Mouse (Mus musculus): ENCODE results near the gene Urgcp. TPM values are rescaled to one million over a fixed set of nuclear protein-coding genes. Genes with fewer than 3 reads are reported as not detected.

Urgcp gene
- polyA plus RNA-seq, 1 experiment = 21.3 TPM

DNA sequence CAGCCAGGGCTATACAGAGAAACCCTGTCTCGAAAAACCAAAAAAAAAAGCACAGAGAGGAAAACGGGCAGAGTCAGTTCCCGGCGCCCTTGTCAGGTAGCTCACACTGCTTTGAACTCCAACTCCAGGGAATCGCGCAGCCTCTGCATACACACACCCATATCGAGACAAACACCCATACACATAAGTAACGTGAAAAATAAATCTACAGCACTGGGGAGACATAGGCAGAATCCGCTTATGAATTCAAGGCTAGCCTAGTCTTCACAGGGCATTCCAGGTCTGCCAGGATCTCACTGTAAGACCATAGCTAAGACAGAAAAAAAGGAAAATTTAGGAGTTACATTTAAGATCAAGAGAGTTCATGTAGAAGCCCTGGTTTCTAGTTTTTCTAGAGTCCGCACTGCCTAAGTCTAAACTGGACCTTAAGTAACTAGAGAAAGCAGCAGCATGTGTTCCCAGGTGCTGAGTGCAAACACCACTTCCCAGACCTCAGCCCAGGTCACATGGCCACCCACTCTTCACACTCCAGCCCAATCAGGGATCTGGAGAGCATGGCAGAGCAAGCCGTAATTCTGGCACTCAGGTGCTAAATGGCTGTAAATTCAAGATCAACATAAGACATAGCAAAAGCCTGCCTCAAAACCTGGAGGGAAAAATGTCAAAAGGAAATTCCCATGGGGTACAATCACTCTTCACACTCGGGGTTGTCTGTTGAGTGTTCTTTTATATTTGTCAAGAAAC is 43.4 kb downstream of the Urgcp start:
- Histone ChIP-seq H3ac (ENCODE audit: control insufficient read depth, insufficient read length) (no peak overlapping the region), H3K4me2 (ENCODE audit: low read depth) (no peak overlapping the region), H3K4me3 (no peak overlapping the region), H3K27me3 (ENCODE audit: control insufficient read depth, insufficient read depth, insufficient read length) (no peaks in the 10 kb centered on the region), H3K36me3 (ENCODE audit: control insufficient read depth, insufficient read depth) (peaks cover 15% of the 10 kb centered on the region), H3K79me2 (ENCODE audit: control insufficient read depth, insufficient read depth) (no peaks in the 10 kb centered on the region)
- no peak for TF ChIP-seq SRF (IDR thresholded peaks at IDR 0.05; ENCODE audit: control insufficient read depth, insufficient read length, low read depth)
- TF ChIP-seq USF1 (IDR thresholded peaks at IDR 0.05; ENCODE audit: low read depth) = no peak
- no peak for TF ChIP-seq POLR2AphosphoS2 (IDR thresholded peaks at IDR 0.05; ENCODE audit: insufficient read length, low read depth)
- no peak for TF ChIP-seq MYOD1 (IDR thresholded peaks at IDR 0.05; ENCODE audit: control insufficient read depth in 1 of 3, insufficient read length in 2 of 3, low read depth in 2 of 3)
- TF ChIP-seq MAX (IDR thresholded peaks at IDR 0.05; ENCODE audit: low read depth) = no peak
- TF ChIP-seq MYOG (IDR thresholded peaks at IDR 0.05; ENCODE audit: control insufficient read depth in 1 of 3, insufficient read depth in 1 of 3, insufficient read length in 2 of 3, low read depth in 2 of 3) = no peak
- TF ChIP-seq E2F4 (IDR thresholded peaks at IDR 0.05; ENCODE audit: insufficient read depth) = no peak
- no peak for TF ChIP-seq TCF12 (IDR thresholded peaks at IDR 0.05; ENCODE audit: insufficient read depth, poor library complexity, severe bottlenecking)
- no peak for TF ChIP-seq CEBPB (IDR thresholded peaks at IDR 0.05; ENCODE audit: insufficient read depth, poor library complexity, severe bottlenecking)
- no peak for TF ChIP-seq REST (IDR thresholded peaks at IDR 0.05; ENCODE audit: insufficient read depth, insufficient read length)
- no peak for TF ChIP-seq TCF3 (IDR thresholded peaks at IDR 0.05; ENCODE audit: insufficient read length, low read depth)
- TF ChIP-seq POLR2A (IDR thresholded peaks at IDR 0.05; ENCODE audit: insufficient read length, low read depth) = no peak

- TF ChIP-seq TCF12 (IDR thresholded peaks at IDR 0.05; ENCODE audit: insufficient read depth, poor library complexity, severe bottlenecking) (no peak), REST (IDR thresholded peaks at IDR 0.05; ENCODE audit: insufficient read depth, insufficient read length) (no peak), POLR2A (IDR thresholded peaks at IDR 0.05; ENCODE audit: insufficient read length, low read depth) (no peak), USF1 (IDR thresholded peaks at IDR 0.05; ENCODE audit: low read depth) (no peak), MYOG (IDR thresholded peaks at IDR 0.05; ENCODE audit: control insufficient read depth in 1 of 3, insufficient read depth in 1 of 3, insufficient read length in 2 of 3, low read depth in 2 of 3) (no peak), SRF (IDR thresholded peaks at IDR 0.05; ENCODE audit: control insufficient read depth, insufficient read length, low read depth) (no peak), E2F4 (IDR thresholded peaks at IDR 0.05; ENCODE audit: insufficient read depth) (no peak), CEBPB (IDR thresholded peaks at IDR 0.05; ENCODE audit: insufficient read depth, poor library complexity, severe bottlenecking) (no peak), MAX (IDR thresholded peaks at IDR 0.05; ENCODE audit: low read depth) (no peak), TCF3 (IDR thresholded peaks at IDR 0.05; ENCODE audit: insufficient read length, low read depth) (no peak), POLR2AphosphoS2 (IDR thresholded peaks at IDR 0.05; ENCODE audit: insufficient read length, low read depth) (no peak), MYOD1 (IDR thresholded peaks at IDR 0.05; ENCODE audit: control insufficient read depth in 1 of 3, insufficient read length in 2 of 3, low read depth in 2 of 3) (no peak)
- Histone ChIP-seq H3K27me3 (ENCODE audit: control insufficient read depth, insufficient read depth, insufficient read length) (no peaks in the 10 kb centered on the region), H3K4me2 (ENCODE audit: low read depth) (no peak overlapping the region), H3K79me2 (ENCODE audit: control insufficient read depth, insufficient read depth) (no peaks in the 10 kb centered on the region), H3K36me3 (ENCODE audit: control insufficient read depth, insufficient read depth) (peaks cover 15% of the 10 kb centered on the region), H3K4me3 (no peak overlapping the region), H3ac (ENCODE audit: control insufficient read depth, insufficient read length) (no peak overlapping the region)
Measured at GRCm38 (mm10) chr11:5716938-5717705, 45.1 kb downstream of the Urgcp start.

GRCm38 (mm10) chr11:5716246-5716645 is 45.9 kb downstream of the Urgcp start:
- TF ChIP-seq TCF12 (IDR thresholded peaks at IDR 0.05; ENCODE audit: insufficient read depth, poor library complexity, severe bottlenecking) (no peak), USF1 (IDR thresholded peaks at IDR 0.05; ENCODE audit: low read depth) (no peak), POLR2AphosphoS2 (IDR thresholded peaks at IDR 0.05; ENCODE audit: insufficient read length, low read depth) (no peak), POLR2A (IDR thresholded peaks at IDR 0.05; ENCODE audit: insufficient read length, low read depth) (no peak), MYOG (IDR thresholded peaks at IDR 0.05; ENCODE audit: control insufficient read depth in 1 of 3, insufficient read depth in 1 of 3, insufficient read length in 2 of 3, low read depth in 2 of 3) (no peak), CEBPB (IDR thresholded peaks at IDR 0.05; ENCODE audit: insufficient read depth, poor library complexity, severe bottlenecking) (no peak), REST (IDR thresholded peaks at IDR 0.05; ENCODE audit: insufficient read depth, insufficient read length) (no peak), SRF (IDR thresholded peaks at IDR 0.05; ENCODE audit: control insufficient read depth, insufficient read length, low read depth) (no peak), MAX (IDR thresholded peaks at IDR 0.05; ENCODE audit: low read depth) (no peak), E2F4 (IDR thresholded peaks at IDR 0.05; ENCODE audit: insufficient read depth) (no peak), TCF3 (IDR thresholded peaks at IDR 0.05; ENCODE audit: insufficient read length, low read depth) (no peak), MYOD1 (IDR thresholded peaks at IDR 0.05; ENCODE audit: control insufficient read depth in 1 of 3, insufficient read length in 2 of 3, low read depth in 2 of 3) (no peak)
- H3K27me3 ChIP-seq (ENCODE audit: control insufficient read depth, insufficient read depth, insufficient read length) = no peaks in the 10 kb centered on the region
- no peaks in the 10 kb centered on the region for H3K79me2 ChIP-seq (ENCODE audit: control insufficient read depth, insufficient read depth)
- no peak overlapping the region for H3K4me2 ChIP-seq (ENCODE audit: low read depth)
- peaks cover 15% of the 10 kb centered on the region for H3K36me3 ChIP-seq (ENCODE audit: control insufficient read depth, insufficient read depth)
- no peak overlapping the region for H3K4me3 ChIP-seq
- H3ac ChIP-seq (ENCODE audit: control insufficient read depth, insufficient read length) = no peak overlapping the region

- Histone ChIP-seq H3K4me2 (ENCODE audit: low read depth) (no peak within 1 kb of the TSS), H3K27me3 (ENCODE audit: control insufficient read depth, insufficient read depth, insufficient read length) (no peaks in the 10 kb centered on the region), H3ac (ENCODE audit: control insufficient read depth, insufficient read length) (no peak within 1 kb of the TSS), H3K4me3 (no peak within 1 kb of the TSS), H3K36me3 (ENCODE audit: control insufficient read depth, insufficient read depth) (peaks cover 15% of the 10 kb centered on the region), H3K79me2 (ENCODE audit: control insufficient read depth, insufficient read depth) (no peaks in the 10 kb centered on the region)
- TF ChIP-seq REST (IDR thresholded peaks at IDR 0.05; ENCODE audit: insufficient read depth, insufficient read length) = no peak
Measured at GRCm38 (mm10) chr11:5715630-5716105, 46.5 kb downstream of the Urgcp start, which contains the start of gene Mrps24. TSS of gene Mrps24 (minus strand) at chr11:5715680.
